Mouse (Mus musculus) testis, adult 2 months (tissue): ENCODE measurements around the gene Tmprss11a. TPM values are rescaled to one million over a fixed set of nuclear protein-coding genes. Genes with fewer than 3 reads are reported as not detected.

Experiments
- H3K27ac ChIP-seq: fragments of 200-500 bp; 2 replicates; pipeline ENCODE4 v1.5.1; 2012; ENCODE audit warnings: low read depth, low read length; ENCODE audit not compliant: control insufficient read depth, insufficient read depth
- H3K27me3 ChIP-seq: fragments of 200-500 bp; 2 replicates; pipeline ENCODE4 v1.6.1; 2012; ENCODE audit warnings: mild to moderate bottlenecking, low read length, moderate library complexity; ENCODE audit not compliant: control insufficient read depth, insufficient read depth
- H3K36me3 ChIP-seq: fragments of 200-500 bp; 2 replicates; pipeline ENCODE4 v1.6.1; 2012; ENCODE audit warnings: mild to moderate bottlenecking, low read length; ENCODE audit not compliant: control insufficient read depth, insufficient read depth
- H3K4me1 ChIP-seq: fragments of 200-500 bp; 2 replicates; pipeline ENCODE4 v1.6.1; 2012; ENCODE audit warnings: low read length; ENCODE audit not compliant: control insufficient read depth, insufficient read depth
- H3K4me3 ChIP-seq: fragments of 200-500 bp; 2 replicates; pipeline ENCODE4 v1.5.1; 2012; ENCODE audit warnings: low read depth, mild to moderate bottlenecking, low read length, moderate library complexity, mixed read lengths; ENCODE audit not compliant: control insufficient read depth
- CTCF ChIP-seq: fragments of 200-500 bp; IDR thresholded peaks from 2 replicates; pipeline ENCODE4 v1.5.1; 2012; ENCODE audit warnings: low read depth, mild to moderate bottlenecking, inconsistent platforms, low read length, moderate library complexity; ENCODE audit not compliant: control insufficient read depth, insufficient read depth, insufficient replicate concordance
- POLR2A ChIP-seq: fragments of 200-500 bp; IDR thresholded peaks from 2 replicates; pipeline ENCODE4 v1.6.1; 2012; ENCODE audit warnings: low read depth, mild to moderate bottlenecking, inconsistent platforms, low read length, moderate library complexity; ENCODE audit not compliant: control insufficient read depth
- polyA plus RNA-seq: library from polyadenylated mRNA; depleted of rRNA; stranded (reverse); fragments of >200 nt; gene quantifications from 2 replicates; pipeline ENCODE4 v1.2.3, GENCODE M21; 2012

Gene Tmprss11a
- polyA plus RNA-seq, 1 experiment = not detected

DNA sequence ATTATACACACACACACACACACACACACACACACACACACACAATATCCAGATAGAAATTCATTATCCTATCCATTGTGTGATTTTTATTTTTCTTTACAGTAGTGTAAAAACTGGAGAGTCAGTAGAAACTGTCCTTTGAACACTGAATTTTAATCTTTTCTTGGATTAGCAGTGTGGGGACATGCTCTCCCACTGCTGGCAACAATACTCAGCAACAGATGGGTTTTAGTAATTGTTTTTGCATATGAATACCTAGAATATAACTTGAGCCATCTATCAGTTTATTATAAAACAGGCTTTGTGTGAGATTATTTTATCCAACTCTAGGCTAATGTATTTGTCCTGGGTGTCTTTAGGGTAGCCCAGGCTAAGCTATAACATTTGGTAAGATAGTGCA is 30.2 kb downstream of the Tmprss11a start:
- Histone ChIP-seq H3K4me3 (no peak overlapping the region), H3K36me3 (no peaks in the 10 kb centered on the region), H3K27me3 (no peaks in the 10 kb centered on the region), H3K27ac (no peak overlapping the region), H3K4me1 (no peaks in the 10 kb centered on the region)
- no peak for TF ChIP-seq CTCF
- TF ChIP-seq POLR2A = no peak

DNA sequence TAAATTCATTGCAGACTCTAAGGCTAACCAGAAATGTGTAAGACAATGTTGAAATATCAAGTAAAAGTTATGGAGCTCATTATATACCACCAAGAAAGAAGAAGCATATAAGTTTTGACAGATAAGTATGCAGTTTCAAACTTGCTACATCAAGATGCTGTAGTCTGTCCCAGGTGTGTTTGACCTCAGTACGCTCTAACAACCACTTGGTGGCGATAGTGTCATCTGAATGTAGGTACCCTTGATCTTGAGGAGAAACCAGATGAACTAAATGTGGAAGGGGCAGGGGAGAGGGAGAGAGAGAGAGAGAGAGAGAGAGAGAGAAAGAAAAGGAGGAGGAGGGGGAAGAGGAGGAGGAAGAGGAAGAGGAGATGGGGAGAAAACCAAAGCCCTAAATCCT is 36.1 kb downstream of the Tmprss11a start:
- Histone ChIP-seq H3K27me3 (no peaks in the 10 kb centered on the region), H3K4me3 (no peak overlapping the region), H3K36me3 (no peaks in the 10 kb centered on the region), H3K27ac (no peak overlapping the region), H3K4me1 (no peaks in the 10 kb centered on the region)
- no peak for TF ChIP-seq POLR2A
- no peak for TF ChIP-seq CTCF

DNA sequence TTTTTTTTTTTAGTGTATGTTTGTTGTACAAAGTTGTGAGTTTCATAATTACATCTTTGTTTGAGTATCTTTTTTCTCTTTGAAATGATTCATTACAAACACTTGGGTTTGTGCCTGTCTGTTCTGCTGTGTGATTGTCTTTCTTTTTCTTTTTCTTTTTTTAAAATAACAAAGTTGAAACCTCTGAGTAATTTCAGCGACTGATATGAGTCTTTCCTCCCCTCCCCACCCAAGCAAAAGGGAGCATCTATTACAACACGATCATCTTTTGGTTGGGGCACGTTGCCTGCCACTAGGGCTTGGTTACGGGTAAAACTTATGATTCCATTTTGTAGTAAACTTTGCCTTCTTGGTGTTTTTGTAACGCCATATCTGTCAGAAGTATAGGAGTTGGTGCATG is 37.7 kb downstream of the Tmprss11a start:
- Histone ChIP-seq H3K36me3 (no peaks in the 10 kb centered on the region), H3K4me3 (no peak overlapping the region), H3K4me1 (no peaks in the 10 kb centered on the region), H3K27me3 (no peaks in the 10 kb centered on the region), H3K27ac (no peak overlapping the region)
- TF ChIP-seq POLR2A (no peak), CTCF (no peak)

DNA sequence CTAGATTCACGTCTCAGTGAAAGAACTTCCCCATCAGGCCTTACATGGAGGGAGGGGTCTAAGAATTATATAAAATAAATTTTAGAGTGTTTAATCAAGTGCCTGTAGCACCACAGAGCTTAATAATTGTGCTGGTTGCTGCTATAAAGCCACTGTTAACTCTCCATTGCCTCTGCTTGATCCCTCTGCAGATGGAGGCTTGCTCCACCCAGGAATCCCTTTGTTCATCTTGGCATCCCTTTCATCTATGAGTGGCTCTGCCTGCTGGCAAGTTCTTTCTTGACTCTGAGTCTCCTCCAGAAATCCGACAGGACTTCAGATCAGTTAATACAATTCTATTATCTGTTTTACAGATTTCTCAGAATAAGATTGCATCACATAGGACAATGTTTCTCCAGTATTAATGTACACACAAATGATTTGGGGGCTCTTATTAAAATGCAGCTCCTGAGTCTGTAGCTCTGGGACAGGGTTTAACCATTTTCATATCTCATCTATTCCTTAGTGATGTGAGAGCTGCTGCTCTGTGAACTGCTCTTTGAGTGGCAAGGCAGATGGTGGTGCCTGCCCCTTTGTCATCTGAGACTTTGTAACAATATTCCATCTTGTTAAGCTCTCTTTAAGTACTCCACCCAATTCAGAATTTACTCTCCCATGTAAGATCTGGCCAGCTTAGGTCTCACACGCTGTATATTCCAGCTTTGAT is 47.3 kb downstream of the Tmprss11a start:
- Histone ChIP-seq H3K36me3 (no peaks in the 10 kb centered on the region), H3K27ac (no peak overlapping the region), H3K4me1 (no peaks in the 10 kb centered on the region), H3K27me3 (no peaks in the 10 kb centered on the region), H3K4me3 (no peak overlapping the region)
- TF ChIP-seq POLR2A (no peak), CTCF (no peak)

DNA sequence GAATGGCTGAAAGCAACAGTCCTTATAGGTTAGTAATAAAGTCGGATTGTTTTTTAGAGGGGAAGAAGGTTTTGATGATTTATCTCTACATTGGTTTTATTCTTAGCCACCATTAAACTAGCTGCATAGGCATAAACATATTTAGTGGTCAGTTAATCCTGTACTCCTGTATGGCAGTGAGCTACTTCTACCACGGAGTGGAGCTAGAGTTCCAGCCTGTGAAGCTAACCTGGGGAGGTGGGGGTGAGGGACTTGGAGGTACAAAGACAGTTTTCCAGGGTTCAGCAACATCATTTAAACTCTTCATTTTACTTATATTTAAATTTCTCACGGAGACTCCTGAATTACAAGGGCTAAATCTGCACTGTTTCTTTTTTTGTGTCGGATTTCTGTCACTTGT is 49.3 kb downstream of the Tmprss11a start:
- H3K4me3 ChIP-seq = no peak overlapping the region
- TF ChIP-seq POLR2A = no peak
- peak; percentile 14; the same call in 1 of the 2 replicates for TF ChIP-seq CTCF
- no peaks in the 10 kb centered on the region for H3K4me1 ChIP-seq
- H3K36me3 ChIP-seq = no peaks in the 10 kb centered on the region
- no peaks in the 10 kb centered on the region for H3K27me3 ChIP-seq
- no peak overlapping the region for H3K27ac ChIP-seq

DNA sequence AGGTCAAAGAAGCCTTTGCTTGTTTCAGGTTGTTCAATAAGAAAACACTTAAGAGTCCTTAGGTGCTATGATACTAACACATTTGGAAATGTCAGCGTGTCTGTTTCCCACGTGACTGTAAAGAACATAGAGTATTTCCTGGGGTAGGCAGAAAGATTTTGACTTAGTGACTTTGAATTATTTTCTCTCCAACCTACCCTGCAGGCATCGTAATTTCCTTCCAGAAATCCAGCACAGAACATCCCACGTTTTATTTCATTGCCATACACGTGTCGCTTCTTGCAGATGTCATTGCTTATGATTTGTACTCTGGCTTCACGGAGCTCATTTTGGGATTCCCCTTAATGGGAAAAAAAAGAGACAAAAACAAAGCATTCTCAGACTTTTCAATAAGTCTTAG is 54.5 kb downstream of the Tmprss11a start:
- Histone ChIP-seq H3K36me3 (no peaks in the 10 kb centered on the region), H3K4me1 (no peaks in the 10 kb centered on the region)
- TF ChIP-seq CTCF (no peak), POLR2A (no peak)

DNA sequence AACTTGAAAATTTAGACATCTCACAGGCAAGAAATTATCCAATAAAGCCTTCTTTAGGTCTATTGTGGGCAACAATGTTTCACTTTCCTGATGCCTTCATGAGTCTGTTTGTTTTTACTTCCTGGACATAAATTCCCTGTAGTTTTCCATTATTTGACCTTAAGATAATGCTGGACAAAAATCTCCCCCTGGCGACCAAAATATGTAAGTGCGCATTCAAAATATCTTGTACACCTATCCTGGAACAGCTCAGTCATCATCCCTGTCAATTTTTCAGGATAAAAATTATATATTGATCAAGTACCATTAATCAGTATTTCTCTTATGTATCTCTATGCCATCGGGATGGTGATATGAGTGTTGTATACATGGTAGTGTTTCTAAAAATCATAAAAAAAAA is 58.0 kb downstream of the Tmprss11a start:
- no peaks in the 10 kb centered on the region for H3K4me1 ChIP-seq
- TF ChIP-seq CTCF = no peak
- no peak for TF ChIP-seq POLR2A
- no peak overlapping the region for H3K4me3 ChIP-seq
- no peak overlapping the region for H3K27ac ChIP-seq
- H3K36me3 ChIP-seq = no peaks in the 10 kb centered on the region
- no peaks in the 10 kb centered on the region for H3K27me3 ChIP-seq

More for the DNA sequence above, 54.5 kb downstream of the Tmprss11a start:
- Histone ChIP-seq H3K4me3 (no peak overlapping the region), H3K27me3 (no peaks in the 10 kb centered on the region), H3K27ac (no peak overlapping the region)

DNA sequence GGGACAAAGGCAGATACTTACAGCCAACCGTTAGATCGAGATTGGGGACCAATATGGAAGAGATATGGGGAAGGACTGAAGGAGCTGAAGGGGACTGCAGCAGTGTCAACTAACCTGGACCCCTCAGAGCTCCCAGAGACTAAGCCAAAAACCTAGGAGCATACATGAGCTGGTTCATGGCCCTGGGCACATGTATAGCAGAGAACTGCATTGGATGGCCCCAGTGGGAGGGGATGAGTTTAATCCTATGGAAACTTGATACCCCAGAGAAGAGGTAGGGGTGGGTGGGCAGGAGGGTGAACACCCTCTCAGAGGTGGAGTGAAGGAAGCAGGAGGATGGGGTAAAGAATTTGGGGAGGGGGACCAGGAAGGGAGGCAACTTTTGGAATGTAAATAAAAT is 60.8 kb downstream of the Tmprss11a start:
- Histone ChIP-seq H3K4me1 (no peaks in the 10 kb centered on the region), H3K27me3 (no peaks in the 10 kb centered on the region), H3K27ac (no peak overlapping the region), H3K4me3 (no peak overlapping the region), H3K36me3 (no peaks in the 10 kb centered on the region)
- TF ChIP-seq POLR2A = no peak
- TF ChIP-seq CTCF = no peak
